Mouse (Mus musculus) liver, embryonic 16.5 days (tissue): Measurements from ENCODE around the gene Ddx52. TPM values are rescaled to one million over a fixed set of nuclear protein-coding genes. Genes with fewer than 3 reads are reported as not detected.

Experiments
- ATAC-seq: fragments of 200-750 bp; cut with Nextera tagmentation; 2 replicates; pipeline ENCODE4 v1.8.0; 2017; ENCODE audit warnings: low read depth, mild to moderate bottlenecking, moderate number of reproducible peaks, moderate library complexity
- H3K27ac ChIP-seq: fragments of 300-500 bp; sonication (generic); 2 replicates; pipeline ENCODE4 v1.5.1; 2014; ENCODE audit warnings: mild to moderate bottlenecking, low read length
- H3K27me3 ChIP-seq: fragments of 300-500 bp; sonication (generic); 2 replicates; pipeline ENCODE4 v1.6.1; 2014; ENCODE audit warnings: low read depth, low read length, mixed read lengths; ENCODE audit not compliant: control insufficient read depth, insufficient read depth
- H3K36me3 ChIP-seq: fragments of 300-500 bp; sonication (generic); 2 replicates; pipeline ENCODE4 v1.6.1; 2014; ENCODE audit warnings: mild to moderate bottlenecking; ENCODE audit not compliant: control insufficient read depth, insufficient read depth
- H3K4me1 ChIP-seq: fragments of 300-500 bp; sonication (generic); 2 replicates; pipeline ENCODE4 v1.6.1; 2014; ENCODE audit warnings: low read depth, low read length, mixed read lengths; ENCODE audit not compliant: control insufficient read depth
- H3K4me2 ChIP-seq: fragments of 300-500 bp; sonication (generic); 2 replicates; pipeline ENCODE4 v1.6.1; 2014; ENCODE audit warnings: low read depth, low read length, mixed read lengths
- H3K4me3 ChIP-seq: fragments of 300-500 bp; sonication (generic); 2 replicates; pipeline ENCODE4 v1.5.1; 2014; ENCODE audit warnings: low read depth, mild to moderate bottlenecking, low read length
- H3K9ac ChIP-seq: fragments of 300-500 bp; sonication (generic); 2 replicates; pipeline ENCODE4 v1.6.1; 2014; ENCODE audit warnings: low read depth, low read length
- H3K9me3 ChIP-seq: fragments of 300-500 bp; sonication (generic); replicated peaks from 2 replicates; pipeline ENCODE4 v1.6.1; 2016; ENCODE audit warnings: low read length; ENCODE audit not compliant: control insufficient read depth
- WGBS: fragments of 180-500 bp; shearing (Covaris S2); extraction: QIAGEN DNeasy Blood & Tissue Kit; methylation state at CpG from one replicate; pipeline ENCODE4 v1.1.7; 2014; ENCODE audit not compliant: insufficient replicate concordance; 5-methylcytosine and 5-hydroxymethylcytosine counted together
- polyA plus RNA-seq: library from polyadenylated mRNA; unstranded; fragments of >200 nt; fragmentation: Nextera tagmentation; extraction: Ambion mirVana; gene quantifications from 2 replicates; pipeline ENCODE4 v1.2.1, GENCODE M21; 2015

Ddx52 gene
- 11.2 and 13.0 TPM in 2 replicates for polyA plus RNA-seq

DNA sequence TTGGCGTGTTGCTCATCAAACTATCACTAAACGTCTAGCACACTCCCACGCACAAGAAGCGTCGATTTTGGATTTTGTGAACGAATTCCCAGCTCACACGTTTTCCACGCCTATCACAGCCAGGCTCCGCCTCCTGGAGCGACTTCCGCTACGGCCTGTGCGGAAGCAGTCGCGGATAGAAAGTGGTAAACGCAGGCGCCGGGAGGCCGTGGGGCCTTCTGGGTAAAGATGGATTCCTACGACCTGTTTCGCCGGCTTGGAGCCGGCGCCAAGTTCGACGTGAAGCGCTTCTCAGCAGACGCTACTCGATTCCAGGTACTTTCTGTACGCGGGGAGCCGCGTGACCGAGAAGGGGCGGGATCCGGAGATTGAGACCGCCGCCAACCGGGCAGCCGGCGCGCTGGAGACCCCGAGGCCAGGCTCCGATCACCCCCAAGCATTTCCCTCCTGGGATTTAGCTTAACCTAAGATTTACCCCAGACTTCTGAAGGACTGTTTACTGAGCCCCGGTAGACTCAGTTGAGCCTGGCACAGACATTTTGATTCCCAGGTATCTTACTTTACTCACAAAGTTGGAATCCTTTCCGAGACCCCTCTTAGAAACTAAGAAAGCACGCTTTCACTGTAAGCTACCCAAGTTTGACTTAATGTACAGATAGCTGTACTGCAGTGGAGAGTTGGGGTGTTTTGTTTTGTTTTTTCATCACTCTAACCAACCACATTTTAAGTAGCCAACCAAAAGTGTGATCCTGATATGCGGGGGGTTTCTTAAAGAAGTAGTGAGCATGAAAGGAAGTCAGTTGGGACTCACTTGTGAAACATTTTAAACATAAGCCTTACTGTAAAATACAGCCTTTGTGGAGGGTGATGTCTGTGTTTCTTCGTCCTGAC lies at the start of gene Ddx52:
Gene Ddx52, plus strand, starts transcription at position 113 of the 891 bp plus-strand sequence.
- H3K27me3 ChIP-seq: no peaks in the 10 kb centered on the region
- WGBS: 1% methylated on average over 49 of the region's 49 CpGs
- ATAC-seq: peak; percentile 98
- H3K4me3 ChIP-seq: peak within 1 kb of the TSS; percentile 91
- H3K9ac ChIP-seq: peak within 1 kb of the TSS; percentile 89
- H3K9me3 ChIP-seq: no peaks in the 10 kb centered on the region
- H3K4me2 ChIP-seq: peak within 1 kb of the TSS; percentile 83
- H3K4me1 ChIP-seq: peaks cover 5% of the 10 kb centered on the region
- H3K27ac ChIP-seq: peak within 1 kb of the TSS; percentile 76
- H3K36me3 ChIP-seq: peaks cover 25% of the 10 kb centered on the region

DNA sequence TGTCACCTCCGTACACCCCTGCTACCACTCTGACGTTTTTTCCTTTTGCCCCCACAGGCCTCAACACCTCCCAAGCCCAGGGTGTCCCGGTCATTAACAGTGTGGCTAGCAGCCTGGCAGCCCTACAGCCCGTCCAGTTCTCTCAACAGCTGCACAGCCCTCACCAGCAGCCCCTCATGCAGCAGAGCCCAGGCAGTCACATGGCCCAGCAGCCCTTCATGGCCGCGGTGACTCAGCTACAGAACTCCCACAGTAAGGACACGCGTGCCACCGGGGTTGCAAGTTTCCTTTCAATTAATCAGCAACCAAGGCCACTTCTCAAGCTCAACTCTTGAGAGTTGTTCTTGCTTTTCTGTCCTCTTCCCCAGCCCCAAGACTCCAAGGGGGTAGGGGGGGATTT lies 48.5 kb upstream of the Ddx52 start:
- H3K4me2 ChIP-seq: no peak overlapping the region
- H3K36me3 ChIP-seq: no peaks in the 10 kb centered on the region
- H3K4me1 ChIP-seq: no peaks in the 10 kb centered on the region; the same call in 1 of the 2 replicates
- H3K9me3 ChIP-seq: no peaks in the 10 kb centered on the region
- WGBS: 69% methylated on average over 9 of the region's 9 CpGs
- no peak for ATAC-seq
- H3K27me3 ChIP-seq: no peaks in the 10 kb centered on the region
- H3K9ac ChIP-seq: no peak overlapping the region
- no peak overlapping the region for H3K27ac ChIP-seq
- no peak overlapping the region for H3K4me3 ChIP-seq

GRCm38 (mm10) chr11:83896430-83897410 lies 45.1 kb upstream of the Ddx52 start:
- no peaks in the 10 kb centered on the region for H3K36me3 ChIP-seq
- peak overlapping the region; percentile 46; the same call in 1 of the 2 replicates for H3K27ac ChIP-seq
- no peak overlapping the region for H3K9ac ChIP-seq
- H3K4me2 ChIP-seq: no peak overlapping the region
- H3K9me3 ChIP-seq: no peaks in the 10 kb centered on the region
- H3K4me1 ChIP-seq: no peaks in the 10 kb centered on the region; the same call in 1 of the 2 replicates
- no peaks in the 10 kb centered on the region for H3K27me3 ChIP-seq
- 60% methylated on average over 16 of the region's 16 CpGs for WGBS
- peak; percentile 61; the same call in 1 of the 2 replicates for ATAC-seq
- no peak overlapping the region for H3K4me3 ChIP-seq

GRCm38 (mm10) chr11:83897569-83897968 lies 44.3 kb upstream of the Ddx52 start:
- Histone ChIP-seq H3K27ac (no peak overlapping the region), H3K4me3 (no peak overlapping the region), H3K4me2 (no peak overlapping the region), H3K36me3 (no peaks in the 10 kb centered on the region), H3K9ac (no peak overlapping the region), H3K9me3 (no peaks in the 10 kb centered on the region), H3K27me3 (no peaks in the 10 kb centered on the region), H3K4me1 (no peaks in the 10 kb centered on the region; the same call in 1 of the 2 replicates)
- no peak for ATAC-seq
- WGBS: 43% methylated on average over 7 of the region's 7 CpGs

DNA sequence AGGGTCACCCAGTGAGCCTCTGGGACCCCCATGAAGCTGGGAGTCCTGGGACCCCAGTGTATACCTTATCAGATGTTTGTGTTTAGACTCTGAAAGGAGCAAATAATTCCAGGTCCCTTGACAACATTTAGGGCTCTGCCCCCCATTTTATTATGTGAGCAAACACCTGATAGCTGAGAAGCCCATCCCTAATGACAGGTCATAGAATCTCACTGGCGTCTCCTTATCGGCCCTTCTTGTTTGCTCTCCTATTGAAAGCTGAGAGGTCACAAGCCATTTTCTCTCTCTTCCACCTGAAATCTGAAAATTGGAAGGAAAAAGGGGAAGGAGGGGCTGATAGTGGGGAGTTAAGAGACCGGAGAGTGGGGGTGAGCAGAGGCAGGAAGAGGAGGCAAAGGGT lies 39.0 kb upstream of the Ddx52 start:
- H3K4me2 ChIP-seq: no peak overlapping the region
- H3K27ac ChIP-seq: no peak overlapping the region
- H3K4me3 ChIP-seq: no peak overlapping the region
- H3K27me3 ChIP-seq: no peaks in the 10 kb centered on the region
- no peaks in the 10 kb centered on the region for H3K36me3 ChIP-seq
- no peaks in the 10 kb centered on the region for H3K9me3 ChIP-seq
- no peak for ATAC-seq
- no peak overlapping the region for H3K9ac ChIP-seq
- WGBS: 50% methylated on average over 3 of the region's 3 CpGs
- no peaks in the 10 kb centered on the region; the same call in 1 of the 2 replicates for H3K4me1 ChIP-seq

GRCm38 (mm10) chr11:83905756-83906155 lies 36.1 kb upstream of the Ddx52 start:
- no peak overlapping the region for H3K27ac ChIP-seq
- no peaks in the 10 kb centered on the region for H3K9me3 ChIP-seq
- ATAC-seq: peak; percentile 54
- 42% methylated on average over 5 of the region's 5 CpGs for WGBS
- no peak overlapping the region for H3K4me3 ChIP-seq
- H3K4me1 ChIP-seq: no peaks in the 10 kb centered on the region; the same call in 1 of the 2 replicates
- no peak overlapping the region for H3K9ac ChIP-seq
- H3K27me3 ChIP-seq: no peaks in the 10 kb centered on the region
- no peaks in the 10 kb centered on the region for H3K36me3 ChIP-seq
- no peak overlapping the region for H3K4me2 ChIP-seq

GRCm38 (mm10) chr11:83908376-83908775 lies 33.5 kb upstream of the Ddx52 start:
- H3K36me3 ChIP-seq: no peaks in the 10 kb centered on the region
- H3K9me3 ChIP-seq: no peaks in the 10 kb centered on the region
- no peaks in the 10 kb centered on the region for H3K27me3 ChIP-seq
- 44% methylated on average over 7 of the region's 7 CpGs for WGBS
- no peak overlapping the region for H3K9ac ChIP-seq
- no peak overlapping the region for H3K4me3 ChIP-seq
- no peaks in the 10 kb centered on the region; the same call in 1 of the 2 replicates for H3K4me1 ChIP-seq
- peak; percentile 63 for ATAC-seq
- no peak overlapping the region for H3K4me2 ChIP-seq
- no peak overlapping the region for H3K27ac ChIP-seq

GRCm38 (mm10) chr11:83913824-83914311 lies 28.0 kb upstream of the Ddx52 start:
- ATAC-seq: peak; percentile 71
- Histone ChIP-seq H3K9me3 (no peaks in the 10 kb centered on the region), H3K9ac (no peak overlapping the region), H3K4me2 (no peak overlapping the region), H3K4me1 (no peaks in the 10 kb centered on the region), H3K27me3 (no peaks in the 10 kb centered on the region), H3K36me3 (no peaks in the 10 kb centered on the region), H3K4me3 (no peak overlapping the region), H3K27ac (peak overlapping the region; percentile 29; the same call in 1 of the 2 replicates)
- 18% methylated on average over 8 of the region's 8 CpGs for WGBS
